Mouse (Mus musculus) lung, postnatal 0 days (tissue): ENCODE results near the gene Gm20388. TPM values are rescaled to one million over a fixed set of nuclear protein-coding genes. Genes with fewer than 3 reads are reported as not detected.

Experiments
- ATAC-seq: fragments of 200-750 bp; cut with Nextera tagmentation; 2 replicates; pipeline ENCODE4 v1.8.0; 2017; ENCODE audit warnings: moderate library complexity
- DNase-seq: peaks from one replicate; pipeline ENCODE4 v3.0.0-alpha.2; 2016; ENCODE audit warnings: low spot score
- H3K27ac ChIP-seq: fragments of 300-500 bp; sonication (generic); 2 replicates; pipeline ENCODE4 v1.5.1; 2014; ENCODE audit warnings: antibody characterized with exemption, mild to moderate bottlenecking, low read length, mixed read lengths
- H3K27me3 ChIP-seq: fragments of 300-500 bp; sonication (generic); replicated peaks from 2 replicates; pipeline ENCODE4 v1.6.1; 2014; ENCODE audit warnings: low read length, mixed read lengths; ENCODE audit not compliant: insufficient read depth
- H3K36me3 ChIP-seq: fragments of 300-500 bp; sonication (generic); 2 replicates; pipeline ENCODE4 v1.6.1; 2014; ENCODE audit warnings: low read length, mixed read lengths; ENCODE audit not compliant: insufficient read depth
- H3K4me1 ChIP-seq: fragments of 300-500 bp; sonication (generic); 2 replicates; pipeline ENCODE4 v1.6.1; 2014; ENCODE audit warnings: antibody characterized with exemption, low read depth, low read length, mixed read lengths; ENCODE audit not compliant: insufficient read depth
- H3K4me2 ChIP-seq: fragments of 300-500 bp; sonication (generic); replicated peaks from 2 replicates; pipeline ENCODE4 v1.6.1; 2014; ENCODE audit warnings: low read depth, mild to moderate bottlenecking, low read length, moderate library complexity, mixed read lengths
- H3K4me3 ChIP-seq: fragments of 300-500 bp; sonication (generic); 2 replicates; pipeline ENCODE4 v1.5.1; 2014; ENCODE audit warnings: low read depth, low read length
- H3K9ac ChIP-seq: fragments of 300-500 bp; sonication (generic); replicated peaks from 2 replicates; pipeline ENCODE4 v1.6.1; 2014; ENCODE audit warnings: low read depth, mild to moderate bottlenecking
- H3K9me3 ChIP-seq: fragments of 300-500 bp; sonication (generic); 2 replicates; pipeline ENCODE4 v1.6.1; 2016; ENCODE audit warnings: low read length, mixed read lengths
- CTCF ChIP-seq: IDR thresholded peaks from 2 replicates; pipeline ENCODE4 v1.5.1; 2016; ENCODE audit warnings: antibody characterized with exemption, mild to moderate bottlenecking
- EP300 ChIP-seq: IDR thresholded peaks from 2 replicates; pipeline ENCODE4 v1.6.1; 2016; ENCODE audit warnings: antibody characterized with exemption, mild to moderate bottlenecking, control low read depth
- WGBS: fragments of 180-500 bp; shearing (Covaris S2); extraction: QIAGEN DNeasy Blood & Tissue Kit; methylation state at CpG from one replicate; pipeline ENCODE4 v1.1.7; 2014; 5-methylcytosine and 5-hydroxymethylcytosine counted together
- polyA plus RNA-seq: library from polyadenylated mRNA; unstranded; fragments of >200 nt; fragmentation: Nextera tagmentation; extraction: Ambion mirVana; gene quantifications from 2 replicates; pipeline ENCODE4 v1.2.1, GENCODE M21; 2015

Gene Gm20388
- polyA plus RNA-seq, 1 experiment from 2014 or later: not detected

GRCm38 (mm10) chr8:121082218-121083092 is 1171.8 kb downstream of the Gm20388 start:
- peak overlapping the region; percentile 74 for H3K4me3 ChIP-seq
- ATAC-seq: no peak
- 3% methylated on average over 47 of the region's 57 CpGs for WGBS
- H3K36me3 ChIP-seq: no peaks in the 10 kb centered on the region
- peak overlapping the region; percentile 80 for H3K9ac ChIP-seq
- H3K4me2 ChIP-seq: peak overlapping the region; percentile 79
- H3K4me1 ChIP-seq: no peaks in the 10 kb centered on the region
- no peak for TF ChIP-seq CTCF
- no peak for TF ChIP-seq EP300
- H3K27ac ChIP-seq: peak overlapping the region; percentile 95
- DNase-seq: peak; percentile 44
- H3K9me3 ChIP-seq: no peaks in the 10 kb centered on the region
- H3K27me3 ChIP-seq: peaks cover 34% of the 10 kb centered on the region

DNA sequence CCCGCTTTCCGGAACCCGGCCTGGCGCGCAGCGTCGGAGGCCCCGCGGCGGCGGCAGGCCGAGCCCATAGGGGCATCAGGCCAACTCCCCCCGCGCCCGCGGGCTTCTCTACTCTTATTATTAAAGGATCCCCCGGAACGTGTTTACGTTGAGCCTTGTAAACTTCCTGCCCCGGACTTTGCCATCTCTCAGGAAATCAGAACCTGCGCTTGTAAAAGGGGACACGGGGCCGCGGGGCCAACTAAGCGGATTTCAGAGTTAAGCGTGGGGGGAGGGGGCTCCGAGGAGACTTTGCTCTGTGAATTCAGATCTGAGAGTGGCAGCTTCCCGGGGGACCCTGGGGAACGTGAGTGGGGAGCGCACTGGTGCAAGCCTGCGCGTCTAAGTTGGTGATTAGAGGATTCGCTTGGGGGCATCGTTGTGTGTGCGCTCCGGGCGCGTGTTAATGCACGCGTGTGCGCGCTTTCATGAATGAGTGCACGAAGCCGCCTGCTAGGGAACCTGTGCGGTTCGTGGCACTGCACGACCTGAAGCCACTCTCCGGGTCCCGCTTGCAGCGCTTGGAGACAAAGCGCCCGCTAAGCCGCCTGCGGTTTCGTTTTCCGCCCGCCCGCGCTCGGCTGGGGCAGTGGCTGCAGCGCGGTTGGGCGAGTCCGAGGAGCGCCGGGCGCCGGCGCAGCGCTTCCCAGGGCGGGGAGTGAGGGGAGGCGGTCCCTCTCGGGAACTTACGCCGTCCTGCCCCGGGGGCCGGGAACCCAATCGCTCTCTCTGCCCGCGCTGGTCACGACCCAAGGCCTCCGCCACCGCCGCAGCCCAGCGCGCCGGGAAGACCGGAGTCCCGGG is 1172.7 kb downstream of the Gm20388 start:
- peak overlapping the region; percentile 80 for H3K9ac ChIP-seq
- DNase-seq (peak; percentile 88), ATAC-seq (peak; percentile 84)
- peaks cover 32% of the 10 kb centered on the region for H3K27me3 ChIP-seq
- no peak for TF ChIP-seq CTCF
- TF ChIP-seq EP300: peak; percentile 88
- H3K4me3 ChIP-seq: peak overlapping the region; percentile 74
- 2% methylated on average over 82 of the region's 89 CpGs for WGBS
- H3K4me1 ChIP-seq: no peaks in the 10 kb centered on the region
- H3K36me3 ChIP-seq: no peaks in the 10 kb centered on the region
- peak overlapping the region; percentile 79 for H3K4me2 ChIP-seq
- peak overlapping the region; percentile 95 for H3K27ac ChIP-seq
- H3K9me3 ChIP-seq: no peaks in the 10 kb centered on the region

GRCm38 (mm10) chr8:121083936-121084209 is 1173.2 kb downstream of the Gm20388 start:
- Histone ChIP-seq H3K36me3 (no peaks in the 10 kb centered on the region), H3K4me1 (no peaks in the 10 kb centered on the region), H3K9ac (peak overlapping the region; percentile 80), H3K9me3 (no peaks in the 10 kb centered on the region), H3K4me2 (peak overlapping the region; percentile 79), H3K4me3 (peak overlapping the region; percentile 74), H3K27me3 (peaks cover 36% of the 10 kb centered on the region), H3K27ac (peak overlapping the region; percentile 95)
- WGBS: 4% methylated on average over 16 of the region's 27 CpGs
- DNase-seq (no peak), ATAC-seq (no peak)
- TF ChIP-seq EP300 (no peak), CTCF (no peak)

GRCm38 (mm10) chr8:121084210-121084951 is 1173.7 kb downstream of the Gm20388 start, which contains the start of gene Foxf1:
Foxf1 (plus strand) TSS chr8:121084386.
- peak within 1 kb of the TSS; percentile 80 for H3K9ac ChIP-seq
- peak; percentile 88 for DNase-seq
- H3K27me3 ChIP-seq: peaks cover 36% of the 10 kb centered on the region
- peak within 1 kb of the TSS; percentile 74 for H3K4me3 ChIP-seq
- H3K9me3 ChIP-seq: no peaks in the 10 kb centered on the region
- peak within 1 kb of the TSS; percentile 95 for H3K27ac ChIP-seq
- ATAC-seq: peak; percentile 81
- under 1% methylated on average over 51 of the region's 83 CpGs for WGBS
- H3K4me1 ChIP-seq: no peaks in the 10 kb centered on the region
- peak within 1 kb of the TSS; percentile 79 for H3K4me2 ChIP-seq
- no peaks in the 10 kb centered on the region for H3K36me3 ChIP-seq
- TF ChIP-seq CTCF (no peak), EP300 (no peak)

DNA sequence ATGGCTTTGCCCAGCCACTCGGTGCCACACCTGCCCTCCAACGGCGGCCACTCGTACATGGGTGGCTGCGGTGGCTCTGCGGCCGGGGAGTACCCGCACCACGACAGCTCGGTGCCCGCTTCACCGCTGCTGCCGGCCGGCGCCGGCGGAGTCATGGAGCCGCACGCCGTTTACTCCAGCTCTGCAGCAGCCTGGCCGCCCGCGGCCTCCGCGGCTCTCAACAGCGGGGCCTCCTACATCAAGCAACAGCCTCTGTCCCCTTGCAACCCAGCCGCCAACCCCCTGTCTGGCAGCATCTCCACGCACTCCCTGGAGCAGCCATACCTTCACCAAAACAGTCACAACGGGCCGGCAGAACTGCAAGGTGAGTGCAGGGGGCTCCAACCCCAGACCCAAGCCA is 1174.4 kb downstream of the Gm20388 start:
- H3K27ac ChIP-seq: peak overlapping the region; percentile 95
- ATAC-seq (no peak), DNase-seq (no peak)

More for the DNA sequence above, 1174.4 kb downstream of the Gm20388 start:
- no peak for TF ChIP-seq EP300
- TF ChIP-seq CTCF: no peak
- Histone ChIP-seq H3K36me3 (no peaks in the 10 kb centered on the region), H3K4me2 (peak overlapping the region; percentile 79), H3K27me3 (peaks cover 36% of the 10 kb centered on the region), H3K4me1 (no peaks in the 10 kb centered on the region), H3K9me3 (no peaks in the 10 kb centered on the region), H3K9ac (peak overlapping the region; percentile 67), H3K4me3 (peak overlapping the region; percentile 74)
- WGBS: 4% methylated on average over 30 of the region's 30 CpGs
